Mouse (Mus musculus): ENCODE data around the gene Igfbp6. TPM values are rescaled to one million over a fixed set of nuclear protein-coding genes. Genes with fewer than 3 reads are reported as not detected.
A peak's percentile ranks its signal among the peaks of the same experiment; 100 is the strongest.

Igfbp6 gene
- polyA plus RNA-seq, 1 experiment = not detected

DNA sequence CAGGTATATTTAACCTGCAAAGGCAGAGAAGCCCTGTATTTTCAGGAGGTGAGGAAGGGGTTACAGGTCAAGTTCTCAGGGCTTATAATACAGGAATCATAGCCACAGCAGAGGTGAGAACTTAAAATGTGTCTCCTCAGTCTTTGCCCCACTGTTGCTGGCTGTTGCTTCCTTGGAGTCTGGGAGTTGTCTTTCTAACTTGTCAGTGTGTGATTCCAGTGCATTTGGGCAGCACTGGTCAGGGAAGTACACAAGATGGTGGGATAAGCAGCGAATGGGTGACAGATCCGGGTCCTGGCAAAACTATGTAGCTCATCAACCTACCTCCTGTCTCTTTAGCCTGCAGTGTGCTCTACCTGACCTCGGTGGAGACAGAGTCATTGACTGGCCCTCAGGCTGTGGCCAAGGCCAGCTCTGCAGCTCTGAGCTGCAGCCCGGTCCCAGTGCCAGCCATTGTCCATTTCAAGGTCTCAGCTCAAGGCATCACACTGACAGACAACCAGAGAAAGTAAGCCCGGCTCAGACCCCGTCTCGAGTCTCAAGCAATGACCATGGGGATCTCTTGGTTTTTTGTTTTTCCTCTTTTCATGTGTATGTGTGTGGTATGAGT is 29.4 kb upstream of the Igfbp6 start:
- Histone ChIP-seq H3K27ac (ENCODE audit: insufficient read depth, low read depth, low read length) (no peak overlapping the region), H3K4me3 (ENCODE audit: insufficient read depth, low read depth, low read length) (no peak overlapping the region), H3K4me1 (ENCODE audit: control insufficient read depth, insufficient read depth, low read length) (peaks cover 21% of the 10 kb centered on the region)
- 75% methylated on average over 7 of the region's 7 CpGs for WGBS
- TF ChIP-seq POLR2A (IDR thresholded peaks at IDR 0.05; ENCODE audit: insufficient read depth, low read depth, low read length) (no peak), CTCF (IDR thresholded peaks at IDR 0.05; ENCODE audit: insufficient read depth, low read depth, low read length) (no peak)

DNA sequence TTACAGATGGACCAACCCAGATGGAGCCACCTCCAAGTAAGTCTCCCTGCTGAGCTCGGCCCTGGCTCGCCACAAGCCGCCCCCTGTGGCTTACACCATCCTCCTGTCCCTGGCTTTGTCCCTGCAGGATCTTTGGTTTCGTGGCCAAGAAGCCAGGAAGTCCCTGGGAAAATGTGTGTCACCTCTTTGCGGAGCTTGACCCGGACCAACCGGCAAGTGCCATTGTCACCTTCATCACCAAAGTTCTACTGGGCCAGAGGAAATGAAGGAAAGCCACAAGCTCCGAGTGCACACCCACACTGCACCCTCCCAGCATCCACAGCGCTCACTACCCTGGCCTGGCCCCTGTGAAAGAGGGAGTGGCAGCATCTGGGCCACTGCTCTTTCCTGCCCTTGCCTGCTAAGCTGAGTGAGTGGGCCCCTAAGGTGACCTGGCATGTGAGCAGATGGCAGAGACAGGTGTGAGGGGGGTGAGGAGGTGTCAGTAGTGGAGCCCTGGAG is 28.4 kb upstream of the Igfbp6 start:
- WGBS = 72% methylated on average over 9 of the region's 9 CpGs
- TF ChIP-seq POLR2A (IDR thresholded peaks at IDR 0.05; ENCODE audit: insufficient read depth, low read depth, low read length) (no peak), CTCF (IDR thresholded peaks at IDR 0.05; ENCODE audit: insufficient read depth, low read depth, low read length) (no peak)
- Histone ChIP-seq H3K27ac (ENCODE audit: insufficient read depth, low read depth, low read length) (no peak overlapping the region), H3K4me1 (ENCODE audit: control insufficient read depth, insufficient read depth, low read length) (peaks cover 26% of the 10 kb centered on the region), H3K4me3 (ENCODE audit: insufficient read depth, low read depth, low read length) (no peak overlapping the region)

DNA sequence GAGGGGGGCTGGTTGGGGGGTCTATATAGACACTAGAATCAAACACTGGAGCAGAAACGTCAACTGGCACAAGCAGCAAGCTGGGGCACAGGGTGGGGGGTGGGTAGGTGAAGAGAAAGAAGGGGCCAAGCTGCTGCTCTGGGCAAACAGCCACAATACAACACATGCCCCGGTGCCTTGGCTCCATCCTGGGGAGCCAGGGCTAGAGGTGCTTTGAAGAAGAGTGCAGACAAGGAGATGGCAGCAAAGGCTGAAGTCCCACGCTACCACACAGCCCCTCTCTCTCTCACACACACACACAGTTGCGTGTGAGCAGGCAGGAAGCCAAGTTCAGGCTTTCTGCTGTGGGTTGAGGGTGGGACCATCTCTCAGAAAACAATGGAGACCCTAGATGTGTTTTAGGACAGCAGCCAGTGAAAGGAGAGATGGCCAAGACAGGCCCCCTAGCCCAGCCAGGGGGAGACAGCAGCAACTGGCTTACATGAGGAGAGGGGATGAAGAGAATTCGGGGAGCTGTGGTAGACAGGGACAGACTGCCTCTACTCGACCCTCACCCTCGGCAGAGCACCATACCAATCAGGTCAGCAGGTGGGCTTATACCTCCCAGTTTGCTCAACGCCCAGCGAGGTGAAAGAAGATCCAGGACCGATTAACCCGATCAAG is 27.3 kb upstream of the Igfbp6 start:
- no peak for TF ChIP-seq POLR2A (IDR thresholded peaks at IDR 0.05; ENCODE audit: insufficient read depth, low read depth, low read length)
- H3K4me3 ChIP-seq (ENCODE audit: insufficient read depth, low read depth, low read length) = no peak overlapping the region
- H3K4me1 ChIP-seq (ENCODE audit: control insufficient read depth, insufficient read depth, low read length) = peaks cover 26% of the 10 kb centered on the region
- 28% methylated on average over 11 of the region's 11 CpGs for WGBS
- H3K27ac ChIP-seq (ENCODE audit: insufficient read depth, low read depth, low read length) = 0 out of 2 replicates have a peak overlapping the region, but pooled peaks have one; percentile 18

DNA sequence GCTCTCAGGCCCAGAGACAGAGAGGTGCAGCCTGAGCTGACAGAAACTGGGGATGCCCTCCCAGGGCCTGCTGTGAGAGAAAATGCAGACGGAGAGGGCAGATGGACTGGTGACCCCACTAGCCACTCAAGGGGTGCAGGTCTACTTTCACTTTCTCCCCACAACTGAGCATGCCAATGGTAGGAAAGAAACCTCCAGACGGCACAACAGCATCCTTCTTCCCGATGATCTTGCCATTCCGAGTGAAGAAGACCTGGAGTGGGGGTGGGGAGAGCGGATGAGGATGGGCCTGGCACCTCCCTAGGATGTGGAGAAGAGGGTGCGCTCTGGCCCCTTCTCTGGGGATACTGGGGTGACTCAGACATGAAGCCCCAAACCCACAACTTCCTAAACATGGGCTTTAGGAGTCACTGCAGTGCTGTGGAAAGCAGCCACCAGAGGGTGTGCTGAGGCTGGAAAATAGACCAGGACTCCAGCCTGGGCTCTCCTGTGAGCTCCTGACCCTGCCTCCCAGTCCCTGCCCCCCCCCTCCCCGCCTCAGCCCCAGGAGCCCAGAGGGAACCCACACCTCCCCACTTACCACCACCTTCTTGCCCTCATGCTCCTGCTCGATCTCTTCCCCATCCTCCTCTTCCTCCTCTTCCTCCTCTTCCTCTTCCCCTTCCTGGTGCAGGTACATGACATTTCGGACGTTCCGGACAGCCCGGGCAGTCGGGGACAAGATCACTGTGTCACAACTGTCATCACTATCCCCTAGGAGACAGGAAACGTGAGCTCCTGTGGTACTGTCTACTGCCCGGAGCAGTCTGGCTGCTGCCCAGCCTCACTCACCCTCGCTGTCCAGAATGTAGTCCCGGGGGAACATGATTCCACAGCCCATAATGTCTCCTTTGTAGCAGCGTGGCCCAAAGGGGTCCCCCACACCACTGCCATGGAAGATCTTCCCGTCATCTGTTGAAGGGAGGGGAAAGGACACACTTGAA is 26.4 kb upstream of the Igfbp6 start:
- Histone ChIP-seq H3K27ac (ENCODE audit: insufficient read depth, low read depth, low read length) (no peak overlapping the region), H3K4me1 (ENCODE audit: control insufficient read depth, insufficient read depth, low read length) (peaks cover 26% of the 10 kb centered on the region), H3K4me3 (ENCODE audit: insufficient read depth, low read depth, low read length) (no peak overlapping the region)

GRCm38 (mm10) chr15:102118591-102118990 is 25.6 kb upstream of the Igfbp6 start:
- H3K27ac ChIP-seq (ENCODE audit: insufficient read depth, low read depth, low read length) = no peak overlapping the region
- TF ChIP-seq POLR2A (IDR thresholded peaks at IDR 0.05; ENCODE audit: insufficient read depth, low read depth, low read length) (no peak), CTCF (IDR thresholded peaks at IDR 0.05; ENCODE audit: insufficient read depth, low read depth, low read length) (no peak)
- H3K4me1 ChIP-seq (ENCODE audit: control insufficient read depth, insufficient read depth, low read length) = peaks cover 26% of the 10 kb centered on the region
- 94% methylated on average over 4 of the region's 4 CpGs for WGBS
- no peak overlapping the region for H3K4me3 ChIP-seq (ENCODE audit: insufficient read depth, low read depth, low read length)

More for the DNA sequence above, 26.4 kb upstream of the Igfbp6 start:
- TF ChIP-seq CTCF (IDR thresholded peaks at IDR 0.05; ENCODE audit: insufficient read depth, low read depth, low read length) (no peak), POLR2A (IDR thresholded peaks at IDR 0.05; ENCODE audit: insufficient read depth, low read depth, low read length) (no peak)
- WGBS = 70% methylated on average over 19 of the region's 19 CpGs

DNA sequence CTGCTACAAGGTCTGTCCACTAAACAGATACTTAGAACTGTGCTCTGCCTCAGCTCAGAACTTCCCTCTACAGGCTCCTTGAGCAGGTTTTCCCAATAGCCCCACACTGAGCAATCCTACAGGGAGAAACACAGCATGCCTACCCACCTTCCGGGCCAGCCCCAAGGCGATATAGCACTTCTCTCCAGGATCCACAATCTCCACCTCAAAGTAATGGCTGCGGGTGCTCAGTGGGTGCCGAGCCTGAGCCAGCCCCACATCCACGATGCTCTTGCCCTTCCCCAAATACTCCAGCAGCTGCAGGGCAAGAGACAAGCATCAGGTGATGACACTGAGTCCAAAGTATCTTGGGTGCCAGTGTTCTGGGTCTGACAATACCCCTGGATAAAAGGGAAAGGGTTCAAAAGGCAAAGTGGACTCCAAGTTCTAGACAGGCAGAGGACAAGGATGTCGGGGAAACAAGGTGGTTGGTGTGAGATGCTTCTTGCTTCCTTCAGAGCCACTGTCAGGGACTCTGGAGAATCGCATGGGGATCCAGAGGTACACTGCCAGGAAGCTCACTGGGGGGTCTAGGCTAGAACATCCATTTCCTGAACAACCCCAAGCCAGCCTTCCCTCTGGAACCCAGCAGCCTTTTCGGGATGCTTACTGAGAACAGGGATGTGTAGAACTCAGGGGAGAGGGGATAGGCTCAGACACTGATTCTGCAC is 24.9 kb upstream of the Igfbp6 start:
- TF ChIP-seq CTCF (IDR thresholded peaks at IDR 0.05; ENCODE audit: insufficient read depth, low read depth, low read length) (no peak), POLR2A (IDR thresholded peaks at IDR 0.05; ENCODE audit: insufficient read depth, low read depth, low read length) (no peak)
- no peak overlapping the region for H3K27ac ChIP-seq (ENCODE audit: insufficient read depth, low read depth, low read length)
- peaks cover 26% of the 10 kb centered on the region for H3K4me1 ChIP-seq (ENCODE audit: control insufficient read depth, insufficient read depth, low read length)
- WGBS = 72% methylated on average over 8 of the region's 8 CpGs
- H3K4me3 ChIP-seq (ENCODE audit: insufficient read depth, low read depth, low read length) = no peak overlapping the region

DNA sequence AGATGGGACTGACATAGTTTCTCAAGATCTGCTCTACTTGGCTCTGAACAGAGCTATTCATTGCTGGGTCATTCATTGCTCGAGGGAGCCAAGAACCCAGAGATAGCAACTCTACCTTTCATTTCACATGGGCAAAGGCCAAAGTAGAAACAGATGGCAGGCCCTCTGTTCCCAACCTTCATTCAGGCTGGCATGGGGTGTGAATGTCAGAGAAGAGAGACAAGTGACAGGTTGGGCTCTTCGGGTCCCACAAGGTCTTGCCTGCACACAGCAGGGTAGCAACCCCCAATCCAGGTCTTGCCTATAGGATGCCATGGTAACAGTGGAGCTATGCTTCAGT is 24.4 kb upstream of the Igfbp6 start:
- Histone ChIP-seq H3K4me1 (ENCODE audit: control insufficient read depth, insufficient read depth, low read length) (peaks cover 26% of the 10 kb centered on the region), H3K27ac (ENCODE audit: insufficient read depth, low read depth, low read length) (no peak overlapping the region), H3K4me3 (ENCODE audit: insufficient read depth, low read depth, low read length) (no peak overlapping the region)
- 62% methylated on average over 2 of the region's 2 CpGs for WGBS
- no peak for TF ChIP-seq POLR2A (IDR thresholded peaks at IDR 0.05; ENCODE audit: insufficient read depth, low read depth, low read length)
- TF ChIP-seq CTCF (IDR thresholded peaks at IDR 0.05; ENCODE audit: insufficient read depth, low read depth, low read length) = no peak

- Histone ChIP-seq H3K4me1 (ENCODE audit: control insufficient read depth, insufficient read depth, low read length) (peaks cover 24% of the 10 kb centered on the region), H3K4me3 (ENCODE audit: insufficient read depth, low read depth, low read length) (no peak overlapping the region), H3K27ac (ENCODE audit: insufficient read depth, low read depth, low read length) (no peak overlapping the region)
- WGBS = 68% methylated on average over 5 of the region's 5 CpGs
- no peak for TF ChIP-seq CTCF (IDR thresholded peaks at IDR 0.05; ENCODE audit: insufficient read depth, low read depth, low read length)
- no peak for TF ChIP-seq POLR2A (IDR thresholded peaks at IDR 0.05; ENCODE audit: insufficient read depth, low read depth, low read length)
These were observed 23.6 kb upstream of the Igfbp6 start for GRCm38 (mm10) chr15:102120530-102120929.

All from olfactory bulb, adult 2 months (tissue).